Mouse (Mus musculus) stomach, embryonic 15.5 days (tissue): Measurements from ENCODE around the gene Rad23b. TPM values are rescaled to one million over a fixed set of nuclear protein-coding genes. Genes with fewer than 3 reads are reported as not detected.
"Not testable (repeated sequence)": the region's sequence is repeated elsewhere in the genome, so short reads cannot be mapped to it uniquely, and the experiment has no call there.

ENCODE experiments used
- ATAC-seq: fragments of 200-750 bp; cut with Nextera tagmentation; 2 replicates; pipeline ENCODE4 v1.8.0; 2017; ENCODE audit warnings: low read depth, moderate number of reproducible peaks, moderate TSS enrichment; ENCODE audit not compliant: insufficient read depth, low FRiP score
- H3K27ac ChIP-seq: fragments of 300-500 bp; sonication (generic); 2 replicates; pipeline ENCODE4 v1.5.1; 2015; ENCODE audit warnings: mild to moderate bottlenecking, inconsistent platforms
- H3K27me3 ChIP-seq: fragments of 300-500 bp; sonication (generic); replicated peaks from 2 replicates; pipeline ENCODE4 v1.6.1; 2015; ENCODE audit warnings: inconsistent platforms
- H3K36me3 ChIP-seq: fragments of 300-500 bp; sonication (generic); 2 replicates; pipeline ENCODE4 v1.6.1; 2015; ENCODE audit warnings: inconsistent platforms
- H3K4me1 ChIP-seq: fragments of 300-500 bp; sonication (generic); 2 replicates; pipeline ENCODE4 v1.6.1; 2015; ENCODE audit warnings: inconsistent platforms
- H3K4me2 ChIP-seq: fragments of 300-500 bp; sonication (generic); 2 replicates; pipeline ENCODE4 v1.6.1; 2015; ENCODE audit warnings: mild to moderate bottlenecking, inconsistent platforms
- H3K4me3 ChIP-seq: fragments of 300-500 bp; sonication (generic); replicated peaks from 2 replicates; pipeline ENCODE4 v1.5.1; 2015; ENCODE audit warnings: inconsistent platforms
- H3K9ac ChIP-seq: fragments of 300-500 bp; sonication (generic); 2 replicates; pipeline ENCODE4 v1.6.1; 2015; ENCODE audit warnings: inconsistent platforms
- H3K9me3 ChIP-seq: fragments of 300-500 bp; sonication (generic); 2 replicates; pipeline ENCODE4 v1.6.1; 2016; ENCODE audit warnings: inconsistent platforms
- WGBS: fragments of 180-500 bp; shearing (Covaris S2); methylation state at CpG from one replicate; pipeline ENCODE4 v1.1.7; 2015; 5-methylcytosine and 5-hydroxymethylcytosine counted together
- polyA plus RNA-seq: library from polyadenylated mRNA; unstranded; fragments of >200 nt; fragmentation: Nextera tagmentation; extraction: Ambion mirVana; gene quantifications from 2 replicates; pipeline ENCODE4 v1.2.1, GENCODE M21; 2015

The Rad23b gene
- polyA plus RNA-seq, result 80.3 and 89.4 TPM in 2 replicates

- H3K27me3 ChIP-seq, result no peaks in the 10 kb centered on the region
Observed at GRCm38 (mm10) chr4:55349452-55350218, at the start of gene Rad23b. Rad23b (plus strand) TSS chr4:55350043.

GRCm38 (mm10) chr4:55304121-55304520, 45.7 kb upstream of the Rad23b start:
- Histone ChIP-seq H3K4me3 (no peak overlapping the region), H3K27ac (no peak overlapping the region), H3K4me2 (no peak overlapping the region), H3K27me3 (no peaks in the 10 kb centered on the region), H3K36me3 (no peaks in the 10 kb centered on the region), H3K9ac (no peak overlapping the region), H3K9me3 (no peaks in the 10 kb centered on the region), H3K4me1 (no peaks in the 10 kb centered on the region)
- WGBS, result 79% methylated on average over 5 of the region's 5 CpGs
- no peak for ATAC-seq

More at GRCm38 (mm10) chr4:55349452-55350218, at the start of gene Rad23b:
- Histone ChIP-seq H3K4me1 (peaks cover 15% of the 10 kb centered on the region; the same call in 1 of the 2 replicates), H3K9me3 (no peaks in the 10 kb centered on the region), H3K9ac (peak within 1 kb of the TSS; percentile 94), H3K27ac (peak within 1 kb of the TSS; percentile 86), H3K36me3 (no peaks in the 10 kb centered on the region), H3K4me2 (peak within 1 kb of the TSS; percentile 71), H3K4me3 (peak within 1 kb of the TSS; percentile 94)
- under 1% methylated on average over 75 of the region's 77 CpGs for WGBS
- ATAC-seq, result peak; percentile 96

DNA sequence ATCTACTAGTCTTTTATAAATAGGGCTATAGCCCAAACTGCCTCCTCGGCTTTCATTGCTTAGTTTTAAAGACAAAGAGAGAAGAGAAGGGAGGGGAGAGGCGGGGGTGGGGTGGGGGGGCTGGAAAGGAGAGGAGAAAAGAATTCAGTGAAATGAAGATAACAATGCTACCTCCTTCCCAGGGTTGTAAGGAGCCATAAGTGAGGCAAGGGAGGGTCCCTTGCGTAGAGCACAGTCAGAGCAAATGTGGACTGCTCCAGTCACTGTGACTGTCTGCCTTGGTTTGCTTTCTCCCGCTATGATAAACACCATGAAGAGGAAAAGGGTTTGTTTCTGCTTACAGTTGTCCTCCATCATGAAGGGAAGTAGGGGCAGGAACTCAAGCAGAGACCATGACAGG, 43.2 kb upstream of the Rad23b start:
- Histone ChIP-seq H3K9me3 (no peaks in the 10 kb centered on the region), H3K4me1 (no peaks in the 10 kb centered on the region), H3K27ac (no peak overlapping the region), H3K36me3 (no peaks in the 10 kb centered on the region), H3K4me2 (no peak overlapping the region), H3K4me3 (no peak overlapping the region), H3K27me3 (no peaks in the 10 kb centered on the region), H3K9ac (no peak overlapping the region)
- no peak for ATAC-seq
- 67% methylated on average over 4 of the region's 4 CpGs for WGBS

GRCm38 (mm10) chr4:55316726-55317125, 33.1 kb upstream of the Rad23b start:
- Histone ChIP-seq H3K9me3 (no peaks in the 10 kb centered on the region), H3K4me3 (no peak overlapping the region), H3K27me3 (no peaks in the 10 kb centered on the region), H3K36me3 (no peaks in the 10 kb centered on the region), H3K9ac (no peak overlapping the region), H3K27ac (no peak overlapping the region), H3K4me2 (no peak overlapping the region), H3K4me1 (no peaks in the 10 kb centered on the region)
- ATAC-seq, result no peak
- WGBS, result 36% methylated on average over 4 of the region's 4 CpGs

- H3K4me2 ChIP-seq, H3K27ac ChIP-seq, H3K9ac ChIP-seq, H3K4me3 ChIP-seq, H3K9me3 ChIP-seq, H3K27me3 ChIP-seq, ATAC-seq, H3K36me3 ChIP-seq, H3K4me1 ChIP-seq: not testable (repeated sequence)
- 90% methylated on average over 9 of the region's 9 CpGs for WGBS
Observed at GRCm38 (mm10) chr4:55318350-55318749, 31.5 kb upstream of the Rad23b start.

DNA sequence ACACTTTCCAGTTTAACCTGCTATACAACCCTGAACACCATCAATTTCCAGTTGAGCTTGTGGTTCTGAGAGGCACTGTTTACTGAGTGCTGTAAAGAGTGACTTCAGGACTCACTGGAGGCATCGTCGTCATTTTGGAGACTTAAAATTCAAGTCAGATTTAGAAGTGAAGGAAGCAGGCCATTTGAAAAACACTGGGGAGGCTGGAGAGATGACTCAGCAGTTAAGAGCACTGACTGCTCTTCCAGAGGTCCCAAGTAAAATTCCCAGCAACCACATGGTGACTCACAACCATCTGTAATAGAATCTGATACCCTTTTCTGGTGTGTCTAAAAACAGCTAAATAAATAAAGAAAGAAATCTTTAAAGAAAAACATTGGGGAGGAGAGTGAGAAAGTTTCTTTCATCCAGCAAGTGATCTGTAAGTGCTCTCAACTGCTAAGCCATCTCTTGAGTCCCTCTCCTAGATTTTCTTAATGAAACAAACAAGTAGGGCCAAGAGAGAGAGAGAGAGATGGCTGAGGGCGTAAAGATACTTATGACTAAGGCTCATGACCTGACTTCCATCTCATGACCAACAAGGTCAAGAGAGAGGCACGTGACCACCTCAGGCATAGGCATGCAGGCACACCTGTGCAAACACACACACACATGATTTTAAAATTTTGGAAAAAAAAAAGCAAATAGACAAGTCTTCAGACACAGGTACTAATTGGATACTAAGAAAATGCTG, 23.9 kb upstream of the Rad23b start:
- WGBS, result 51% methylated on average over 4 of the region's 4 CpGs
- no peaks in the 10 kb centered on the region for H3K9me3 ChIP-seq
- no peaks in the 10 kb centered on the region for H3K36me3 ChIP-seq
- no peak overlapping the region for H3K4me2 ChIP-seq
- H3K9ac ChIP-seq, result no peak overlapping the region
- ATAC-seq, result no peak
- no peaks in the 10 kb centered on the region for H3K27me3 ChIP-seq
- H3K4me3 ChIP-seq, result no peak overlapping the region
- H3K27ac ChIP-seq, result no peak overlapping the region
- H3K4me1 ChIP-seq, result no peaks in the 10 kb centered on the region

DNA sequence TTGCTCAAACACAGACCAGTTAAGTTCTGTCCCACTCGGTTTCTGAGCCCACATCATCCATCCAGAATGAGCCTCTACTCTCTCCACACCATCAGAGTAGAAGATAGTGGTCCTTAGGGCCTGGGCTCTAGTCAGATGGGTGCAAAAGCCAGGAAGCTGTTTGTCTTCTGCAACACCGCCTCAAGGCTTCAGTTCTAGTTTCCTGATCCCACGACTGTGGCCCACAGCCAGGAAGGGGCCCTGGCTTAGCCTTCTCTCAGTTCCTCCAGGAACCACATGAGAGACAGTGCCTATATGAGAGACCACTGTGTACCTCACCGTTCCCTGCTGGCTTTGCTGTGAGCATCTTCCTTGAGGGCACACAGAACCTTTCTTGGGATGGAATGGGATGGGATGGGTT, 22.3 kb upstream of the Rad23b start:
- no peak overlapping the region for H3K27ac ChIP-seq
- WGBS, result 62% methylated on average over 4 of the region's 4 CpGs
- ATAC-seq, result no peak

GRCm38 (mm10) chr4:55328471-55328870, 21.4 kb upstream of the Rad23b start:
- WGBS, result 90% methylated on average over 11 of the region's 11 CpGs
- H3K9ac ChIP-seq, result no peak overlapping the region
- no peaks in the 10 kb centered on the region for H3K36me3 ChIP-seq
- H3K9me3 ChIP-seq, result no peaks in the 10 kb centered on the region
- no peaks in the 10 kb centered on the region for H3K4me1 ChIP-seq
- no peak overlapping the region for H3K4me2 ChIP-seq
- no peak overlapping the region for H3K27ac ChIP-seq
- no peak overlapping the region for H3K4me3 ChIP-seq
- ATAC-seq, result no peak
- H3K27me3 ChIP-seq, result no peaks in the 10 kb centered on the region

More for the DNA sequence above, 22.3 kb upstream of the Rad23b start:
- Histone ChIP-seq H3K27me3 (no peaks in the 10 kb centered on the region), H3K36me3 (no peaks in the 10 kb centered on the region), H3K4me1 (no peaks in the 10 kb centered on the region), H3K4me2 (no peak overlapping the region), H3K9me3 (no peaks in the 10 kb centered on the region), H3K4me3 (no peak overlapping the region), H3K9ac (no peak overlapping the region)

- 91% methylated on average over 6 of the region's 7 CpGs for WGBS
- ATAC-seq, H3K36me3 ChIP-seq, H3K4me2 ChIP-seq, H3K27me3 ChIP-seq, H3K9me3 ChIP-seq, H3K4me1 ChIP-seq, H3K4me3 ChIP-seq, H3K27ac ChIP-seq, H3K9ac ChIP-seq: not testable (repeated sequence)
Observed at GRCm38 (mm10) chr4:55328928-55329327, 20.9 kb upstream of the Rad23b start.

- no peaks in the 10 kb centered on the region for H3K9me3 ChIP-seq
- no peaks in the 10 kb centered on the region for H3K4me1 ChIP-seq
- no peak for ATAC-seq
- no peak overlapping the region for H3K27ac ChIP-seq
- no peaks in the 10 kb centered on the region for H3K27me3 ChIP-seq
- WGBS, result 68% methylated on average over 8 of the region's 8 CpGs
- H3K4me3 ChIP-seq, result no peak overlapping the region
- H3K4me2 ChIP-seq, result no peak overlapping the region
- H3K9ac ChIP-seq, result no peak overlapping the region
- H3K36me3 ChIP-seq, result no peaks in the 10 kb centered on the region
Observed at GRCm38 (mm10) chr4:55329621-55330346, 20.1 kb upstream of the Rad23b start.

GRCm38 (mm10) chr4:55335030-55335770, 14.6 kb upstream of the Rad23b start:
- Histone ChIP-seq H3K27me3 (no peaks in the 10 kb centered on the region), H3K4me3 (no peak overlapping the region), H3K9me3 (no peaks in the 10 kb centered on the region), H3K9ac (no peak overlapping the region), H3K4me2 (no peak overlapping the region), H3K4me1 (no peaks in the 10 kb centered on the region), H3K27ac (no peak overlapping the region), H3K36me3 (no peaks in the 10 kb centered on the region)
- no peak for ATAC-seq
- WGBS, result 63% methylated on average over 5 of the region's 5 CpGs
